Mouse (Mus musculus): ENCODE results near the gene Rps2.
"Not testable (repeated sequence)": the region's sequence is repeated elsewhere in the genome, so short reads cannot be mapped to it uniquely, and the experiment has no call there.

Rps2 gene

GRCm38 (mm10) chr17:24705821-24706220 lies 12.1 kb upstream of the Rps2 start:
- no peak for DNase-seq (ENCODE audit: low read depth)

- DNase-seq (ENCODE audit: low read depth), result peak; percentile 95
Observed at GRCm38 (mm10) chr17:24706982-24707800, 10.7 kb upstream of the Rps2 start, which contains the start of gene Tbl3. TSS of gene Tbl3 (minus strand) at chr17:24707660.

GRCm38 (mm10) chr17:24707801-24708425 lies 10.0 kb upstream of the Rps2 start:
- peak; percentile 59 for DNase-seq (ENCODE audit: low read depth)

- DNase-seq (ENCODE audit: low read depth), result peak; percentile 87
Observed at GRCm38 (mm10) chr17:24708646-24709045, 9.3 kb upstream of the Rps2 start.

- DNase-seq (ENCODE audit: low read depth), result no peak
Observed at GRCm38 (mm10) chr17:24715556-24715955, 2.4 kb upstream of the Rps2 start.

GRCm38 (mm10) chr17:24716166-24716682 lies 1.7 kb upstream of the Rps2 start:
- no peak for DNase-seq (ENCODE audit: low read depth)

- DNase-seq (ENCODE audit: low read depth), result peak; percentile 39
Observed at GRCm38 (mm10) chr17:24718938-24719337, 1.0 kb downstream of the Rps2 start.

GRCm38 (mm10) chr17:24719494-24720222 lies 1.7 kb downstream of the Rps2 start:
- peak; percentile 99 for DNase-seq (ENCODE audit: low read depth)

GRCm38 (mm10) chr17:24720616-24721015 lies 2.7 kb downstream of the Rps2 start:
- not testable (repeated sequence) for DNase-seq (ENCODE audit: low read depth)

GRCm38 (mm10) chr17:24721383-24721955 lies 3.6 kb downstream of the Rps2 start:
- DNase-seq (ENCODE audit: low read depth), result not testable (repeated sequence)

- peak; percentile 57 for DNase-seq (ENCODE audit: low read depth)
Observed at GRCm38 (mm10) chr17:24722220-24722924, 4.5 kb downstream of the Rps2 start.

GRCm38 (mm10) chr17:24723122-24723880 lies 5.4 kb downstream of the Rps2 start:
- peak; percentile 56 for DNase-seq (ENCODE audit: low read depth)

- peak; percentile 57 for DNase-seq (ENCODE audit: low read depth)
Observed at GRCm38 (mm10) chr17:24723881-24724180, 5.9 kb downstream of the Rps2 start.

GRCm38 (mm10) chr17:24724184-24724583 lies 6.3 kb downstream of the Rps2 start, which contains the start of gene Ndufb10:
TSS of gene Ndufb10 (minus strand) at chr17:24724478.
- DNase-seq (ENCODE audit: low read depth), result peak; percentile 93

GRCm38 (mm10) chr17:24725637-24726390 lies 7.9 kb downstream of the Rps2 start:
- DNase-seq (ENCODE audit: low read depth), result peak; percentile 51

- DNase-seq (ENCODE audit: low read depth), result no peak
Observed at GRCm38 (mm10) chr17:24727618-24728017, 9.7 kb downstream of the Rps2 start, which contains the start of gene Rpl3l. TSS of gene Rpl3l (plus strand) at chr17:24727820.

- no peak for DNase-seq (ENCODE audit: low read depth)
Observed at GRCm38 (mm10) chr17:24728184-24728583, 10.3 kb downstream of the Rps2 start.

- no peak for DNase-seq (ENCODE audit: low read depth)
Observed at GRCm38 (mm10) chr17:24729067-24729466, 11.2 kb downstream of the Rps2 start.

- DNase-seq (ENCODE audit: low read depth), result peak; percentile 46
Observed at GRCm38 (mm10) chr17:24730787-24731186, 12.9 kb downstream of the Rps2 start.
